Mouse (Mus musculus): ENCODE data around the gene Bmp2k.
A peak's percentile ranks its signal among the peaks of the same experiment; 100 is the strongest.

Gene Bmp2k

GRCm38 (mm10) chr5:96972474-96973130 lies 24.9 kb upstream of the Bmp2k start:
- DNase-seq (ENCODE audit: low spot score in 2 of 2) = no peak

GRCm38 (mm10) chr5:96973714-96974113 lies 23.8 kb upstream of the Bmp2k start:
- no peak for DNase-seq (ENCODE audit: low spot score in 2 of 2)

GRCm38 (mm10) chr5:96974661-96975060 lies 22.8 kb upstream of the Bmp2k start:
- no peak for DNase-seq (ENCODE audit: low spot score in 2 of 2)

- no peak for DNase-seq (ENCODE audit: low spot score in 2 of 2)
Measured at GRCm38 (mm10) chr5:96975112-96975511, 22.4 kb upstream of the Bmp2k start.

GRCm38 (mm10) chr5:96976150-96976549 lies 21.3 kb upstream of the Bmp2k start:
- no peak for DNase-seq (ENCODE audit: low spot score in 2 of 2)

GRCm38 (mm10) chr5:96979296-96980007 lies 18.0 kb upstream of the Bmp2k start:
- DNase-seq (ENCODE audit: low spot score in 2 of 2) = no peak

- DNase-seq (ENCODE audit: low spot score in 2 of 2) = no peak
Measured at GRCm38 (mm10) chr5:96980008-96980634, 17.4 kb upstream of the Bmp2k start.

GRCm38 (mm10) chr5:96981987-96982386 lies 15.5 kb upstream of the Bmp2k start:
- no peak for DNase-seq (ENCODE audit: low spot score in 2 of 2)

GRCm38 (mm10) chr5:96983142-96983541 lies 14.3 kb upstream of the Bmp2k start:
- DNase-seq (ENCODE audit: low spot score in 2 of 2) = no peak

- no peak for DNase-seq (ENCODE audit: low spot score in 2 of 2)
Measured at GRCm38 (mm10) chr5:96986850-96987249, 10.6 kb upstream of the Bmp2k start.

GRCm38 (mm10) chr5:96988880-96989279 lies 8.6 kb upstream of the Bmp2k start:
- no peak for DNase-seq (ENCODE audit: low spot score in 2 of 2)

GRCm38 (mm10) chr5:96991156-96991555 lies 6.3 kb upstream of the Bmp2k start:
- DNase-seq (ENCODE audit: low spot score in 2 of 2) = no peak

- no peak for DNase-seq (ENCODE audit: low spot score in 2 of 2)
Measured at GRCm38 (mm10) chr5:96992651-96993050, 4.8 kb upstream of the Bmp2k start.

GRCm38 (mm10) chr5:96993057-96993456 lies 4.4 kb upstream of the Bmp2k start:
- DNase-seq (ENCODE audit: low spot score in 2 of 2) = no peak

GRCm38 (mm10) chr5:96995791-96996190 lies 1.7 kb upstream of the Bmp2k start:
- no peak for DNase-seq (ENCODE audit: low spot score in 2 of 2)

GRCm38 (mm10) chr5:96996401-96997309 lies 834 bp upstream of the Bmp2k start:
- DNase-seq (ENCODE audit: low spot score in 2 of 2) = no peak

GRCm38 (mm10) chr5:96997802-96998565 lies 495 bp downstream of the Bmp2k start:
- peak in 1 of 2 experiments; percentile 26 for DNase-seq (ENCODE audit: low spot score in 2 of 2)

GRCm38 (mm10) chr5:96998566-96998907 lies 1.0 kb downstream of the Bmp2k start:
- no peak for DNase-seq (ENCODE audit: low spot score in 2 of 2)

- no peak for DNase-seq (ENCODE audit: low spot score in 2 of 2)
Measured at GRCm38 (mm10) chr5:96999601-97000000, 2.1 kb downstream of the Bmp2k start.

GRCm38 (mm10) chr5:97000524-97000923 lies 3.0 kb downstream of the Bmp2k start:
- no peak for DNase-seq (ENCODE audit: low spot score in 2 of 2)

- DNase-seq (ENCODE audit: low spot score in 2 of 2) = no peak
Measured at GRCm38 (mm10) chr5:97001153-97001552, 3.7 kb downstream of the Bmp2k start.
